Comparison of ENCODE assay signal across 10 mouse cellular contexts in the genomic region with DNA sequence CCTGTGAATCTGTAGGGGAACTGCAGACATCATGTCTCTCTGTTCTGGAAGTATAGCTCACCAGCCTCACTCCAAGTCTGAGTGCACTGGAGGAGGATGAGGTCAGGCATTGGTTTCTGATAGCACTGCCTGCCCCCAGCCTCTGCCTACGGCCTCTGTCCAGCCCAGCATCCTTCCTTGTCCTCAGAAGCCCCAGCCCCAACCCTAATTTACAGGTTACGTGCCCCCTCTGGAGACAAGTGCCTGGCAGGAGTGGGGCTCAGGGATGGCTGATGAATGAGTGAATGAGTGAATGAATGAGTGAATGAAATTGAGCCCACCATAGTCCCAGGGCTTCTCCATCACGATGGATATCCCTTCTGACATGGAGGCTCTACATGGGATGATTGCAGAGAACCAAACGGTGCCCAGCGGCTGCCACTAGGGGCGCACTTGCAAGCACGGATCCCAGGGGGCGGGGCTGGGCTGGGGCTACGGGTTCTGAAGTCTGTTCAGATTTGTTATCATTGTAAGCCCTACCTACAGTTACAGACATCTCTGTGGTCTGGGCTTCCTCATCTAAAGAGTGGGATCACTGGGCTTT. TPM values are rescaled to one million over a fixed set of nuclear protein-coding genes. Genes with fewer than 3 reads are reported as not detected.
A peak's percentile ranks its signal among the peaks of the same experiment; 100 is the strongest.
DNase-seq lines count a peak whose midpoint lies in the region; ATAC-seq and TF ChIP-seq lines count a peak whose summit lies in the region.
"Had no signal": no experiment of that assay in that cellular context is flagged by ENCODE, and none has a peak within 500 bp of the region (broad histone marks: within the 10 kb centered on the region; RNA-seq: fewer than 3 reads in every experiment).

No protein-coding gene starts in this region.

- H3K4me3 ChIP-seq in forebrain, postnatal 0 days (ENCODE audit: low read depth, low read length) = no peak overlapping the region
- no peak overlapping the region for H3K4me3 ChIP-seq in testis, adult 2 months (ENCODE audit: control insufficient read depth, low read depth, low read length)
- H3K4me3 ChIP-seq: embryonic facial prominence, embryonic 12.5 days; limb, embryonic 13.5 days had no signal

- intact Hi-C loops in heart, postnatal 25 days (cut with DNase I) = no loop called here

- no peaks in the 10 kb centered on the region for H3K27me3 ChIP-seq in forebrain, postnatal 0 days (ENCODE audit: insufficient read depth, low read length)
- H3K27me3 ChIP-seq in testis, adult 2 months (ENCODE audit: control insufficient read depth, insufficient read depth, low read length) = no peaks in the 10 kb centered on the region

- no peak for TF ChIP-seq POLR2A in testis, adult 2 months (IDR thresholded peaks at IDR 0.05; ENCODE audit: control insufficient read depth, low read depth, low read length)

- 0 out of 2 replicates have a peak, but pooled peaks cover 4% of the 10 kb centered on the region for H3K9me3 ChIP-seq in forebrain, postnatal 0 days (ENCODE audit: low read length)
- H3K9me3 ChIP-seq: embryonic facial prominence, embryonic 12.5 days had no signal

- no peaks in the 10 kb centered on the region for H3K4me1 ChIP-seq in forebrain, postnatal 0 days (ENCODE audit: insufficient read depth)
- peaks cover 10% of the 10 kb centered on the region for H3K4me1 ChIP-seq in testis, adult 2 months (ENCODE audit: control insufficient read depth, insufficient read depth, low read length)

- WGBS in forebrain, postnatal 0 days = 30% methylated on average over 9 of the region's 9 CpGs

- peak; percentile 69 for DNase-seq in heart, postnatal 4 days
- no peak for DNase-seq in heart, postnatal 25 days (ENCODE audit: low spot score)
- peak; percentile 62 to 63 for DNase-seq in B cell, adult 2 months
- peak; percentile 42 for DNase-seq in WW6 (ENCODE audit: low read depth, low spot score)
- peak; percentile 61 for DNase-seq in forebrain, postnatal 0 days

- TF ChIP-seq CTCF in forebrain, postnatal 0 days (IDR thresholded peaks at IDR 0.05; ENCODE audit: low read depth) = peak; percentile 76
- peak; percentile 87 for TF ChIP-seq CTCF in testis, adult 2 months (IDR thresholded peaks at IDR 0.05; ENCODE audit: control insufficient read depth, insufficient read depth, insufficient replicate concordance, low read depth, low read length)

- H3K36me3 ChIP-seq in forebrain, postnatal 0 days (ENCODE audit: insufficient read depth) = no peaks in the 10 kb centered on the region
- H3K36me3 ChIP-seq in testis, adult 2 months (ENCODE audit: control insufficient read depth, insufficient read depth, low read length) = no peaks in the 10 kb centered on the region
- H3K36me3 ChIP-seq: embryonic facial prominence, embryonic 12.5 days; limb, embryonic 13.5 days had no signal

- peak; percentile 81 for ATAC-seq in forebrain, postnatal 0 days
- ATAC-seq in megakaryocyte-erythroid progenitor cell, adult 5-6 weeks (replicated peaks; ENCODE audit: low FRiP score, low TSS enrichment, poor library complexity, severe bottlenecking) = peak; percentile 73; the same call in 1 of the 2 replicates
- ATAC-seq in monocyte, adult 5-6 weeks (replicated peaks; ENCODE audit: insufficient number of reproducible peaks, low FRiP score, low TSS enrichment, poor library complexity, severe bottlenecking) = no peak

- no peak overlapping the region for H3K27ac ChIP-seq in forebrain, postnatal 0 days (ENCODE audit: low read depth, low read length)
- H3K27ac ChIP-seq in testis, adult 2 months (ENCODE audit: control insufficient read depth, insufficient read depth, low read depth, low read length) = no peak overlapping the region
- H3K27ac ChIP-seq: embryonic facial prominence, embryonic 12.5 days; limb, embryonic 13.5 days had no signal

- no peak overlapping the region for H3K4me2 ChIP-seq in forebrain, postnatal 0 days (ENCODE audit: low read depth)
- H3K4me2 ChIP-seq: embryonic facial prominence, embryonic 12.5 days; limb, embryonic 13.5 days had no signal

- no peak overlapping the region for H3K9ac ChIP-seq in forebrain, postnatal 0 days
- H3K9ac ChIP-seq: embryonic facial prominence, embryonic 12.5 days; limb, embryonic 13.5 days had no signal

RNA-seq across cellular contexts. Expression of a gene that starts 49.7 kb away (rescaled TPM):
- total RNA-seq in heart, postnatal 4 days (2021) = under 1 TPM; 0.12 to 0.23 TPM
- total RNA-seq in heart, postnatal 25 days (2021) = under 1 TPM; 0.17 to 0.21 TPM
- 0.54 and 2.0 TPM in 2 replicates for total RNA-seq in forebrain, postnatal 0 days (2014; rRNA removed)
- polyA plus RNA-seq in forebrain, postnatal 0 days (2015; fragmentation: Nextera tagmentation; extraction: Ambion mirVana) = 0.05 and 0.24 TPM in 2 replicates
- total RNA-seq in megakaryocyte-erythroid progenitor cell, adult 5-6 weeks (2014; fragmentation: Nextera tagmentation) = not detected in 2 replicates
- not detected in 2 replicates for total RNA-seq in megakaryocyte-erythroid progenitor cell, adult 5-6 weeks (2017)
- 0.09 and 0.14 TPM in 2 replicates for polyA plus RNA-seq in testis, adult 2 months (2012; rRNA removed)
- not detected in 3 replicates for total RNA-seq in monocyte, adult 5-6 weeks (2017)
